Mouse (Mus musculus): ENCODE measurements around the gene Trp53rkb. TPM values are rescaled to one million over a fixed set of nuclear protein-coding genes. Genes with fewer than 3 reads are reported as not detected.
"Not testable (repeated sequence)": the region's sequence is repeated elsewhere in the genome, so short reads cannot be mapped to it uniquely, and the experiment has no call there.

The Trp53rkb gene
- total RNA-seq (2021) (1 to 10 TPM; 2.2 to 3.0 TPM), polyA plus RNA-seq (2012; rRNA removed) (1.4 and 1.8 TPM in 2 replicates)
- long read RNA-seq, full-length matches to known transcripts: 5 of 6 reads
- long read RNA-seq, partial matches to known transcripts: 0 of 6 reads
- long read RNA-seq, other reads (novel, unspliced or antisense): 1 of 6 reads

GRCm38 (mm10) chr2:166792355-166792754 lies at the start of gene Trp53rkb:
Gene Trp53rkb, plus strand, starts transcription at chr2:166792531.
- H3K4me1 ChIP-seq (ENCODE audit: control insufficient read depth, insufficient read depth, low read length): peaks cover 4% of the 10 kb centered on the region; the same call in 1 of the 2 replicates
- intact Hi-C loops (cut with DNase I): no loop called here
- no peak for DNase-seq
- peak within 1 kb of the TSS; percentile 89 for H3K27ac ChIP-seq
- H3K9ac ChIP-seq (ENCODE audit: low read depth, low read length): peak within 1 kb of the TSS; percentile 76
- H3K4me3 ChIP-seq: peak within 1 kb of the TSS; percentile 55
- no peaks in the 10 kb centered on the region for H3K27me3 ChIP-seq (ENCODE audit: control insufficient read depth, insufficient read depth, low read length)
- WGBS: 78% methylated on average over 5 of the region's 5 CpGs
- H3K79me2 ChIP-seq (replicated peaks; ENCODE audit: control insufficient read depth, insufficient read depth, low read length): no peaks in the 10 kb centered on the region
- H3K36me3 ChIP-seq (ENCODE audit: control insufficient read depth, insufficient read depth, low read length): no peaks in the 10 kb centered on the region
- TF ChIP-seq POLR2A (IDR thresholded peaks at IDR 0.05; ENCODE audit: insufficient read depth, low read depth, low read length) (no peak), EP300 (IDR thresholded peaks at IDR 0.05; ENCODE audit: insufficient read depth, low read depth, low read length) (no peak), CTCF (IDR thresholded peaks at IDR 0.05) (no peak)

- WGBS: 67% methylated on average over 4 of the region's 4 CpGs
- intact Hi-C loops (cut with DNase I): no loop called here
- no peak for DNase-seq
Observed at GRCm38 (mm10) chr2:166743504-166743903, 48.8 kb upstream of the Trp53rkb start.

GRCm38 (mm10) chr2:166744433-166744832 lies 47.9 kb upstream of the Trp53rkb start:
- Histone ChIP-seq H3K4me3 (no peak overlapping the region), H3K4me1 (ENCODE audit: control insufficient read depth, insufficient read depth, low read length) (no peaks in the 10 kb centered on the region), H3K27me3 (ENCODE audit: control insufficient read depth, insufficient read depth, low read length) (no peaks in the 10 kb centered on the region), H3K27ac (no peak overlapping the region), H3K9ac (ENCODE audit: low read depth, low read length) (no peak overlapping the region), H3K79me2 (replicated peaks; ENCODE audit: control insufficient read depth, insufficient read depth, low read length) (no peaks in the 10 kb centered on the region), H3K36me3 (ENCODE audit: control insufficient read depth, insufficient read depth, low read length) (no peaks in the 10 kb centered on the region)
- TF ChIP-seq POLR2A (IDR thresholded peaks at IDR 0.05; ENCODE audit: insufficient read depth, low read depth, low read length) (no peak), CTCF (IDR thresholded peaks at IDR 0.05) (no peak), EP300 (IDR thresholded peaks at IDR 0.05; ENCODE audit: insufficient read depth, low read depth, low read length) (no peak)
- intact Hi-C loops (cut with DNase I): no loop called here
- 58% methylated on average over 7 of the region's 7 CpGs for WGBS
- peak in 1 of 2 experiments; percentile 32 for DNase-seq

More at GRCm38 (mm10) chr2:166743504-166743903, 48.8 kb upstream of the Trp53rkb start:
- Histone ChIP-seq H3K27me3 (ENCODE audit: control insufficient read depth, insufficient read depth, low read length) (no peaks in the 10 kb centered on the region), H3K4me1 (ENCODE audit: control insufficient read depth, insufficient read depth, low read length) (no peaks in the 10 kb centered on the region), H3K36me3 (ENCODE audit: control insufficient read depth, insufficient read depth, low read length) (no peaks in the 10 kb centered on the region), H3K9ac (ENCODE audit: low read depth, low read length) (no peak overlapping the region), H3K4me3 (no peak overlapping the region), H3K79me2 (replicated peaks; ENCODE audit: control insufficient read depth, insufficient read depth, low read length) (no peaks in the 10 kb centered on the region), H3K27ac (no peak overlapping the region)
- TF ChIP-seq EP300 (IDR thresholded peaks at IDR 0.05; ENCODE audit: insufficient read depth, low read depth, low read length): no peak

GRCm38 (mm10) chr2:166745849-166746248 lies 46.5 kb upstream of the Trp53rkb start:
- Histone ChIP-seq H3K36me3 (ENCODE audit: control insufficient read depth, insufficient read depth, low read length) (no peaks in the 10 kb centered on the region), H3K4me1 (ENCODE audit: control insufficient read depth, insufficient read depth, low read length) (no peaks in the 10 kb centered on the region), H3K27ac (no peak overlapping the region), H3K27me3 (ENCODE audit: control insufficient read depth, insufficient read depth, low read length) (no peaks in the 10 kb centered on the region), H3K4me3 (no peak overlapping the region), H3K9ac (ENCODE audit: low read depth, low read length) (no peak overlapping the region), H3K79me2 (replicated peaks; ENCODE audit: control insufficient read depth, insufficient read depth, low read length) (no peaks in the 10 kb centered on the region)
- TF ChIP-seq CTCF (IDR thresholded peaks at IDR 0.05) (no peak), POLR2A (IDR thresholded peaks at IDR 0.05; ENCODE audit: insufficient read depth, low read depth, low read length) (no peak), EP300 (IDR thresholded peaks at IDR 0.05; ENCODE audit: insufficient read depth, low read depth, low read length) (no peak)
- 70% methylated on average over 9 of the region's 9 CpGs for WGBS
- DNase-seq: peak in 1 of 2 experiments; percentile 24
- intact Hi-C loops (cut with DNase I): no loop called here

GRCm38 (mm10) chr2:166746261-166746913 lies 45.9 kb upstream of the Trp53rkb start:
- H3K79me2 ChIP-seq (replicated peaks; ENCODE audit: control insufficient read depth, insufficient read depth, low read length); H3K9ac ChIP-seq (ENCODE audit: low read depth, low read length); H3K4me3 ChIP-seq; H3K36me3 ChIP-seq (ENCODE audit: control insufficient read depth, insufficient read depth, low read length); intact Hi-C loops (cut with DNase I); H3K4me1 ChIP-seq (ENCODE audit: control insufficient read depth, insufficient read depth, low read length); H3K27me3 ChIP-seq (ENCODE audit: control insufficient read depth, insufficient read depth, low read length); H3K27ac ChIP-seq: not testable (repeated sequence)
- 37% methylated on average over 14 of the region's 14 CpGs for WGBS
- peak in 1 of 2 experiments; percentile 32 for DNase-seq

- Histone ChIP-seq H3K4me3 (no peak overlapping the region), H3K27ac (no peak overlapping the region), H3K9ac (ENCODE audit: low read depth, low read length) (no peak overlapping the region), H3K4me1 (ENCODE audit: control insufficient read depth, insufficient read depth, low read length) (no peaks in the 10 kb centered on the region), H3K27me3 (ENCODE audit: control insufficient read depth, insufficient read depth, low read length) (no peaks in the 10 kb centered on the region), H3K79me2 (replicated peaks; ENCODE audit: control insufficient read depth, insufficient read depth, low read length) (no peaks in the 10 kb centered on the region), H3K36me3 (ENCODE audit: control insufficient read depth, insufficient read depth, low read length) (no peaks in the 10 kb centered on the region)
- 82% methylated on average over 6 of the region's 6 CpGs for WGBS
- no peak for DNase-seq
- TF ChIP-seq CTCF (IDR thresholded peaks at IDR 0.05): no peak
- intact Hi-C loops (cut with DNase I): no loop called here
Observed at GRCm38 (mm10) chr2:166750620-166751191, 41.6 kb upstream of the Trp53rkb start.

All from heart, adult 2 months (tissue).